In genomic region chr4:63498346-63498745, GRCm38 (mm10) we compare ENCODE assay signal across 12 mouse cellular contexts. TPM values are rescaled to one million over a fixed set of nuclear protein-coding genes. Genes with fewer than 3 reads are reported as not detected.
A peak's percentile ranks its signal among the peaks of the same experiment; 100 is the strongest.
DNase-seq lines count a peak whose midpoint lies in the region; ATAC-seq and TF ChIP-seq lines count a peak whose summit lies in the region.
"Had no signal": no experiment of that assay in that cellular context is flagged by ENCODE, and none has a peak within 500 bp of the region (broad histone marks: within the 10 kb centered on the region; RNA-seq: fewer than 3 reads in every experiment).

No protein-coding gene starts in this region.

- H3K4me1 ChIP-seq in forebrain, postnatal 0 days (ENCODE audit: insufficient read depth): no peaks in the 10 kb centered on the region
- H3K4me1 ChIP-seq in forebrain, embryonic 16.5 days (replicated peaks; ENCODE audit: control insufficient read depth, insufficient read depth, low read length): peaks cover 25% of the 10 kb centered on the region
- H3K4me1 ChIP-seq in lung, postnatal 0 days (ENCODE audit: insufficient read depth, low read depth, low read length): 0 out of 2 replicates have a peak, but pooled peaks cover 4% of the 10 kb centered on the region
- 0 out of 2 replicates have a peak, but pooled peaks cover 4% of the 10 kb centered on the region for H3K4me1 ChIP-seq in midbrain, postnatal 0 days (ENCODE audit: insufficient read depth, low read length)

- H3K4me3 ChIP-seq in forebrain, postnatal 0 days (ENCODE audit: low read depth, low read length): no peak overlapping the region
- no peak overlapping the region for H3K4me3 ChIP-seq in forebrain, embryonic 16.5 days (replicated peaks; ENCODE audit: low read length)
- H3K4me3 ChIP-seq in lung, postnatal 0 days (ENCODE audit: low read depth, low read length): no peak overlapping the region
- H3K4me3 ChIP-seq in midbrain, postnatal 0 days (ENCODE audit: low read depth, low read length): no peak overlapping the region
- H3K4me3 ChIP-seq: gastrocnemius, adult 2 months; heart, embryonic 13.5 days; liver, embryonic 15.5 days had no signal

- H3K9ac ChIP-seq in forebrain, postnatal 0 days: no peak overlapping the region
- H3K9ac ChIP-seq in forebrain, embryonic 16.5 days (replicated peaks; ENCODE audit: low read depth, low read length): no peak overlapping the region
- H3K9ac ChIP-seq in lung, postnatal 0 days (replicated peaks; ENCODE audit: low read depth): no peak overlapping the region
- no peak overlapping the region for H3K9ac ChIP-seq in midbrain, postnatal 0 days (replicated peaks; ENCODE audit: low read length, poor library complexity, severe bottlenecking)
- H3K9ac ChIP-seq: heart, embryonic 13.5 days; liver, embryonic 15.5 days had no signal

- no peaks in the 10 kb centered on the region for H3K9me3 ChIP-seq in forebrain, postnatal 0 days (ENCODE audit: low read length)
- no peaks in the 10 kb centered on the region for H3K9me3 ChIP-seq in forebrain, embryonic 16.5 days (ENCODE audit: control insufficient read depth, low read length)
- H3K9me3 ChIP-seq in lung, postnatal 0 days (ENCODE audit: low read length): no peaks in the 10 kb centered on the region
- H3K9me3 ChIP-seq in midbrain, postnatal 0 days (ENCODE audit: low read length): no peaks in the 10 kb centered on the region
- H3K9me3 ChIP-seq: heart, embryonic 13.5 days; liver, embryonic 15.5 days had no signal

- H3K27me3 ChIP-seq in forebrain, postnatal 0 days (ENCODE audit: insufficient read depth, low read length): no peaks in the 10 kb centered on the region
- H3K27me3 ChIP-seq in forebrain, embryonic 16.5 days (replicated peaks; ENCODE audit: control insufficient read depth, insufficient read depth, low read length): peaks cover 4% of the 10 kb centered on the region; the same call in 1 of the 2 replicates
- peaks cover 14% of the 10 kb centered on the region; the same call in 1 of the 2 replicates for H3K27me3 ChIP-seq in lung, postnatal 0 days (replicated peaks; ENCODE audit: insufficient read depth, low read length)
- H3K27me3 ChIP-seq in midbrain, postnatal 0 days (ENCODE audit: insufficient read depth, low read length): no peaks in the 10 kb centered on the region

- ATAC-seq in forebrain, postnatal 0 days: no peak
- no peak for ATAC-seq in forebrain, embryonic 16.5 days
- ATAC-seq in lung, postnatal 0 days: no peak
- no peak for ATAC-seq in midbrain, postnatal 0 days (ENCODE audit: low FRiP score)
- ATAC-seq: intestine, embryonic 16.5 days had no signal

- no peak overlapping the region for H3K27ac ChIP-seq in forebrain, postnatal 0 days (ENCODE audit: low read depth, low read length)
- H3K27ac ChIP-seq in forebrain, embryonic 16.5 days (ENCODE audit: low read length): no peak overlapping the region
- H3K27ac ChIP-seq in lung, postnatal 0 days (ENCODE audit: low read length): no peak overlapping the region
- H3K27ac ChIP-seq in midbrain, postnatal 0 days (ENCODE audit: low read depth, low read length): no peak overlapping the region
- H3K27ac ChIP-seq: gastrocnemius, adult 2 months; heart, embryonic 13.5 days; liver, embryonic 15.5 days had no signal

- no peak for DNase-seq in forebrain, postnatal 0 days
- DNase-seq in lung, postnatal 0 days (ENCODE audit: low spot score): peak; percentile 23
- no peak for DNase-seq in lung, postnatal 4 days
- DNase-seq in NIH3T3 (ENCODE audit: low read depth): peak; percentile 47
- peak; percentile 33 for DNase-seq in midbrain, postnatal 0 days (ENCODE audit: low spot score)
- DNase-seq in heart, postnatal 4 days: no peak
- DNase-seq in kidney, postnatal 4 days: no peak
- DNase-seq: gastrocnemius, adult 2 months had no signal

- peak; percentile 54 for TF ChIP-seq CTCF in forebrain, postnatal 0 days (IDR thresholded peaks at IDR 0.05; ENCODE audit: low read depth)
- TF ChIP-seq CTCF in lung, postnatal 0 days (IDR thresholded peaks at IDR 0.05): peak; percentile 48
- TF ChIP-seq CTCF in midbrain, postnatal 0 days (IDR thresholded peaks at IDR 0.05): peak; percentile 63

- WGBS in forebrain, postnatal 0 days: 37% methylated on average over 3 of the region's 3 CpGs
- 36% methylated on average over 3 of the region's 3 CpGs for WGBS in forebrain, embryonic 16.5 days
- 31% methylated on average over 3 of the region's 3 CpGs for WGBS in lung, postnatal 0 days
- 32% methylated on average over 3 of the region's 3 CpGs for WGBS in midbrain, postnatal 0 days

- H3K4me2 ChIP-seq in forebrain, postnatal 0 days (ENCODE audit: low read depth): no peak overlapping the region
- no peak overlapping the region for H3K4me2 ChIP-seq in forebrain, embryonic 16.5 days (ENCODE audit: low read length)
- H3K4me2 ChIP-seq in lung, postnatal 0 days (replicated peaks; ENCODE audit: low read depth, low read length): no peak overlapping the region
- H3K4me2 ChIP-seq in midbrain, postnatal 0 days (ENCODE audit: low read depth, low read length, poor library complexity, severe bottlenecking): no peak overlapping the region
- H3K4me2 ChIP-seq: heart, embryonic 13.5 days; liver, embryonic 15.5 days had no signal

- no peaks in the 10 kb centered on the region for H3K36me3 ChIP-seq in forebrain, postnatal 0 days (ENCODE audit: insufficient read depth)
- no peaks in the 10 kb centered on the region for H3K36me3 ChIP-seq in forebrain, embryonic 16.5 days (ENCODE audit: control insufficient read depth, insufficient read depth)
- H3K36me3 ChIP-seq in lung, postnatal 0 days (ENCODE audit: insufficient read depth, low read length): no peaks in the 10 kb centered on the region
- no peaks in the 10 kb centered on the region for H3K36me3 ChIP-seq in midbrain, postnatal 0 days (ENCODE audit: insufficient read depth, low read length)
- H3K36me3 ChIP-seq: heart, embryonic 13.5 days; liver, embryonic 15.5 days had no signal

- no peak for TF ChIP-seq EP300 in lung, postnatal 0 days (IDR thresholded peaks at IDR 0.05)

RNA-seq across cellular contexts. Expression of gene Whrn, which starts 2.6 kb away (rescaled TPM):
- 9.8 and 13.0 TPM in 2 replicates for total RNA-seq in forebrain, postnatal 0 days (2014; rRNA removed)
- 2.6 and 3.8 TPM in 2 replicates for polyA plus RNA-seq in forebrain, postnatal 0 days (2015; fragmentation: Nextera tagmentation; extraction: Ambion mirVana)
- polyA plus RNA-seq in forebrain, embryonic 16.5 days (2015; fragmentation: Nextera tagmentation; extraction: Ambion mirVana): 5.1 and 6.4 TPM in 2 replicates
- 1.7 and 1.9 TPM in 2 replicates for polyA plus RNA-seq in lung, postnatal 0 days (2015; fragmentation: Nextera tagmentation; extraction: Ambion mirVana)
- total RNA-seq in midbrain, postnatal 0 days (2014; rRNA removed): 14.5 and 20.1 TPM in 2 replicates
- 2.4 and 3.5 TPM in 2 replicates for polyA plus RNA-seq in midbrain, postnatal 0 days (2015; fragmentation: Nextera tagmentation; extraction: Ambion mirVana)
- 1 to 10 TPM; 5.1 to 8.9 TPM for total RNA-seq in heart, postnatal 4 days (2021)

RNA-seq across cellular contexts. Expression of gene Atp6v1g1, which starts 46.2 kb away (rescaled TPM):
- 222 and 234 TPM in 2 replicates for total RNA-seq in forebrain, postnatal 0 days (2014; rRNA removed)
- polyA plus RNA-seq in forebrain, postnatal 0 days (2015; fragmentation: Nextera tagmentation; extraction: Ambion mirVana): 389 and 442 TPM in 2 replicates
- 427 and 436 TPM in 2 replicates for polyA plus RNA-seq in forebrain, embryonic 16.5 days (2015; fragmentation: Nextera tagmentation; extraction: Ambion mirVana)
- 364 and 369 TPM in 2 replicates for polyA plus RNA-seq in lung, postnatal 0 days (2015; fragmentation: Nextera tagmentation; extraction: Ambion mirVana)
- total RNA-seq in midbrain, postnatal 0 days (2014; rRNA removed): 142 and 202 TPM in 2 replicates
- 356 and 357 TPM in 2 replicates for polyA plus RNA-seq in midbrain, postnatal 0 days (2015; fragmentation: Nextera tagmentation; extraction: Ambion mirVana)
- total RNA-seq in heart, postnatal 4 days (2021): 100 to 1,000 TPM; 158 to 159 TPM

Comparison
In these comparisons a context has a peak if more than half of its experiments do, and no peak if none do; other contexts are left out.
1. DNase-seq: peak in lung, postnatal 0 days (single experiment), NIH3T3 (single experiment) and midbrain, postnatal 0 days (single experiment); none in forebrain, postnatal 0 days (single experiment), lung, postnatal 4 days (0 of 2), heart, postnatal 4 days (single experiment) and kidney, postnatal 4 days (0 of 2).
2. Peak in every context shown above with its lines, with median percentiles within 50 percentile points of each other: CTCF ChIP-seq.